Mouse (Mus musculus): ENCODE measurements around the gene Top3a.
"Not testable (repeated sequence)": the region's sequence is repeated elsewhere in the genome, so short reads cannot be mapped to it uniquely, and the experiment has no call there.

The Top3a gene

GRCm38 (mm10) chr11:60776829-60777740, at the start of gene Top3a, which contains the start of gene Smcr8:
TSS of gene Top3a (minus strand) at chr11:60777365.
TSS of gene Smcr8 (plus strand) at chr11:60777524.
- DNase-seq (ENCODE audit: low spot score in 2 of 2): peak; percentile 33 to 74

- DNase-seq (ENCODE audit: low spot score in 2 of 2): no peak
Observed at GRCm38 (mm10) chr11:60826700-60827099, 49.5 kb upstream of the Top3a start.

DNA sequence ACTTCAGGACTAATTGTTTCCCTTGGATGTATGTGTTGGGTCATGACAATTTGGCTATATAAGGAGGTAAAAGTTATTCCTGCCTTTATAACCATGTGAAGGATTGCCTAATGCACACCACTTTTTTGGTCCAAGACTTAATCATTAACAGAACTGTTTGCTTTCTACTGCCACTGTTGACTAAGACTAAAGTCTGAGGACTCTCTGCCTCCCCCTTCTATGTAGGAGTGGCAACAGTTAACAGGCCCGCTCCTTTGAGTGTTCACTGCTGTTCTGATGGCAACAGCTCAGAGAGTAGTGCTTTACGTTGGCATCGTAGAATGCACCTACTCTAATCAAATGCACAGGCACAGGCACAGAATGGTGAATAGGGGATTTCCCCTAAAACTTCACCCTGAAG, 48.0 kb upstream of the Top3a start:
- no peak for DNase-seq (ENCODE audit: low spot score in 2 of 2)

DNA sequence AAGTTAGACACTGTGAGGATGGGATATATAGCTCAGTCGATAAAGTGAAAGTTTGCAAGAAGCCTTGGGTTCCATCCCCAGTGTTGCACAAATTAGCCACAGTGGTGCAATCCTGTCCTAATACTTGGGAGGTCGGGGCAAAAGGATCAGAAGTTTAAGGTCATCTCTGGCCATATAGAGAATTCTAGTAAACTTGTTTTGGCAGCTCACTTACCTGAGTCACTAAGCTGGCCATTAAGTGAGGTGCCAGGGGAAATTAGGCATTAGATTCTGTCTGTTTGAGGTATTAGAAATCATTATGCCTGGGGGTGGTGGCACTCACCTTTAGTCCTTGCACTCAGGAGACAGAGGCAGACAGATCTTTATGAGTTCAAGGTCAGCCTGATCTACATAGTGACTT, 46.6 kb upstream of the Top3a start:
- no peak for DNase-seq (ENCODE audit: low spot score in 2 of 2)

- DNase-seq (ENCODE audit: low spot score in 2 of 2): no peak
Observed at GRCm38 (mm10) chr11:60816398-60816797, 39.2 kb upstream of the Top3a start.

DNA sequence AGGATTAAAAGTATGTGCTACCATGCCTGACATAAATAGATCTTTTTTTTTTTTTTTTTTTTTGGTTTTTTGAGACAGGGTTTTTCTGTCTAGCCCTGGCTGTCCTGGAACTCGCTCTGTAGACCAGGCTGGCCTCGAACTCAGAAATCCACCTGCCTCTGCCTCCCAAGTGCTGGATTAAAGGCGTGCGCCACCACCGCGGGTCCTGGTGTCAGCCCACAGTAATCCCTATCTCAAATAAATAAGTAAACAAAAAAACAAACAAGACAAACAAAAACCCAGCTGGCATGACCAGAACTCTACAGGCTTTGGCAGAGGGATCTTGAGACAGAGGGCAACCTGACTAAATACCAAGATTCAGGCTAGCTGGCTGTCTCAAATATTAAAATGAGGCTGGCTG, 34.5 kb upstream of the Top3a start, which contains the start of gene Shmt1:
Shmt1 (minus strand) TSS at position 101 of the 400 bp plus-strand sequence.
- DNase-seq (ENCODE audit: low spot score in 2 of 2): not testable (repeated sequence)

DNA sequence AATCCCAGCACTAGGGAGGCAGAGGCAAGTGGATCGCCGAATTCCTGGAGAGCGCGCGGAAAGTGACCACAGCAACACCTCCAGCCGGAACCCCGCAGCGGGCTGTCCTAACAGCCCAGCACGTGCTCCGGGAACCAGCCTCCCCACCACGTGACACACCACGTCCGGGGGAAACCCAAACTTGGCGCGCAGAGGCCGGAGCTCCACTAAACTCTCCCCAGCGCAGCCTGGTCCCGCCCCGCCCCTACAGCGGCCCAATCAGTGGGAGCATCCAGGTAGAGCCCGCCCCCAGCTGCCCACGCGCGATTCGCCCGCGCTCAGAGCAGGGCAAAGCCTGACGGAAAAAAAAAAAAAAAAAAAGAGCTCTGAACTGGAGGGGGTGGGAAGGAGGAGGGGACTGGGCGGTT, 33.9 kb upstream of the Top3a start:
- DNase-seq (ENCODE audit: low spot score in 2 of 2): peak; percentile 88 to 90

GRCm38 (mm10) chr11:60810046-60810965, 33.1 kb upstream of the Top3a start:
- DNase-seq (ENCODE audit: low spot score in 2 of 2): no peak

DNA sequence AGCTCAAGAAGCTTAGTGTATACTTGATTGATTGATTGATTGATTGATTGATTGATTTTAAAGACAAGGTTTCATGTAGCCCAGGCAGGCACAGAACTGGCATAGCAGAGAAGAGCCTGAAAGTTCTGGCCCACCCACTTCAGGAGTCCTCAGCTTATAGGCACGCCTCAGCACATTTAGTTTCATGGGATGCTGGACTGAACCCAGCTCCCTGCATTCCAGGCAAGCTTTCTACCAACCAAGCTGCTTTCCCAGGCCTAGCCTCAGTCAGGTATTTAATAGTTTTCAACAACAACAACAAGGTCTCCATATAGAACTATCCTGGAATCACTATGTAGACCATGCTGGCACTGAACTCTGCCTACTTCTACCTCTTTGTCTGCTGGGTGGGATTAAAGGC, 32.4 kb upstream of the Top3a start:
- DNase-seq (ENCODE audit: low spot score in 2 of 2): no peak

- peak in 1 of 2 experiments; percentile 13 for DNase-seq (ENCODE audit: low spot score in 2 of 2)
Observed at GRCm38 (mm10) chr11:60808286-60809070, 31.3 kb upstream of the Top3a start.

- DNase-seq (ENCODE audit: low spot score in 2 of 2): no peak
Observed at GRCm38 (mm10) chr11:60800892-60801291, 23.7 kb upstream of the Top3a start.

GRCm38 (mm10) chr11:60799977-60800376, 22.8 kb upstream of the Top3a start:
- no peak for DNase-seq (ENCODE audit: low spot score in 2 of 2)

- DNase-seq (ENCODE audit: low spot score in 2 of 2): no peak
Observed at GRCm38 (mm10) chr11:60796342-60796741, 19.2 kb upstream of the Top3a start.

DNA sequence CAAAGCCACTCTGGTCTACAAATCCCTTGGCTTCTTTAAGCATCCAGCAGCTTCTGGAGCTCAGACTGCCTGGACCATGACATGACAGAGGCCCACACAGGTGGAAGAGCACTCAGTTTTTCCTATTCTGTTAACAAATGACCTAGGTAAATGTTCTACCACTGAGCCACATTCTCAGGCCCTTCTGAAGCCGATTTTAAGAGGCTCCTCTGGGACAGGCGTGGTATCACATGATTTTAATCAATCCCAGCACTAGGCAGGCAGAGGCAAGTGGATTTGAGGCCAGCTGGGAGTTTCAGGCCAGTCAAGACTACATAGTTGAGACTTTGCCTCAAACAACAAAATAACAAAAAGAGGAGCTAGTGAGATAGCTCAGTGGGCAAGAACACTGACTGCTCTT, 13.3 kb upstream of the Top3a start:
- no peak for DNase-seq (ENCODE audit: low spot score in 2 of 2)

DNA sequence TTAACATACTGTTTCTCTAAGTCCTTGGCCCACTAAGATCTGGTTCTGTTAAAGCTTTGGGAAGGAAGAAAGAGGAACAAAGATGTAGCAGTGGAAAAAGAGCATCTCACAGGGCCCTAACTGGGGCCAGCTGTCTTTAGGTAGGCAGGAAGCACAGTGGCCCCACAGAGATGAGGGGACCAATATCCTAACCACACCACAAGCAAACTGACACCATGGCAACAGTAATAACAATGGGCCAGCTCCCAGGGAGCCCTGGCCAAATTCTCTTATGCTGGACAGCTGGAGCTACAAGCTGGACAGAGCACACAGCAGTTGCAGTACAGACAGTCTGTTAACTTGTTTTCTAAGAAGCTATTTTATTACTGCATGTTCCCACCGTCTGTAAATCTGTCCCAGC, 10.4 kb upstream of the Top3a start:
- DNase-seq (ENCODE audit: low spot score in 2 of 2): no peak

- no peak for DNase-seq (ENCODE audit: low spot score in 2 of 2)
Observed at GRCm38 (mm10) chr11:60784179-60784922, 7.2 kb upstream of the Top3a start.

- DNase-seq (ENCODE audit: low spot score in 2 of 2): no peak
Observed at GRCm38 (mm10) chr11:60779673-60780189, 2.6 kb upstream of the Top3a start.

DNA sequence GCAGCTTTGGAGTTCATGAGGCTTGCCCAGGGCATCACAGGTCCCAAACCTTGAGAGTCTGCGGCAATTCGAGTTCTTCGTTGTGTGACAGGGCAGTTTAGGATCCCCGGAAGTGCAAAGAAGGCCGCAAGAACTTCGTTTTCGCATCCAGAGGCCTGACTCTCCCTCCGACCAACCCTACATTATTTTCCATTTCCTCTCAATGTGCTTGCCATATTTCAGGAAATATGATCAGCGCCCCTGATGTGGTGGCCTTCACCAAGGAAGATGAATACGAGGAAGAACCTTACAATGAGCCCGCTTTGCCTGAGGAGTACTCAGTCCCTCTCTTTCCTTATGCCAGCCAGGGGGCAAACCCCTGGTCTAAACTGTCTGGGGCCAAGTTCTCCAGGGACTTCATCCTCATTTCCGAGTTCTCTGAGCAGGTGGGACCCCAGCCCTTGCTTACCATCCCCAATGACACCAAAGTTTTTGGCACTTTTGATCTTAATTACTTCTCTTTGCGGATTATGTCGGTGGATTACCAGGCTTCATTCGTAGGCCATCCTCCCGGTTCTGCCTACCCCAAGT, 721 bp upstream of the Top3a start:
- DNase-seq (ENCODE audit: low spot score in 2 of 2): no peak

DNA sequence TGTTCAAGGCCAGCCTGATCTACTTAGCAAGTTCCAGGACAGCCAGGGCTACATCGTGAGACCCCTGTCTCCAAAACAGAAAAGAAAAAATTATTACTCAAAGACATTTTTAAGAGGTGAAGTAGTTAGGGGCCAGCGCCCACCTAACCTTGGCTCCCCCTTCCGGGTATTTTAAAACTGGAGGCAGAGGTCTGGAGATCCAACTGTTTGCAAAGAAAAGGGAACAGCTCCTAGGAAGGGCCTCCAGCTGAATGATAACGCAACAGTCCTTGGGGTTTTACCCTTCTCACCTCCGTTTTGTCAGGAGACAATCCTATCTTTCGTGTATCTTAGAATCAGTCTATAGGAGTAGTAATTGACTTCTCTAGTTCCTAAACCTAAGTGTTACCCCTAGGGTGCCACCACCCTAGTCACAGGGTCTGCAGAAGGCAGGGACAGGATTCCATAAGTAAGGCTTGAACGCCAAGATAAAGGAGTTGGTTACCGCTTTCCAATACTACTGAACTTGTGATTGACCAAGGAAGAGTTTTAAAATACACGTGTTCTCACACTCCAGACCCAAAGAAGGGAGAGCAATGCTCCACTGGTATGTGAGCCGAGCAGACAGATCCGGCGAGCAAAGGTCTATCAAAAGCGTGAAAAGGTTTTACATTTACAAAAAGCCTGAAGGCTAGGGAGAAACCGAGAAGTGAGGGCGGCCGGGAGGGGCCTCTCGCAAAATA, 897 bp downstream of the Top3a start:
- no peak for DNase-seq (ENCODE audit: low spot score in 2 of 2)

- no peak for DNase-seq (ENCODE audit: low spot score in 2 of 2)
Observed at GRCm38 (mm10) chr11:60775578-60775977, 1.6 kb downstream of the Top3a start.
